ENCODE assay signal across 8 mouse cellular contexts in genomic region chr7:112316239-112316638, GRCm38 (mm10).
DNase-seq lines count a peak whose midpoint lies in the region; ATAC-seq and TF ChIP-seq lines count a peak whose summit lies in the region.

No protein-coding gene starts in this region.

- no peaks in the 10 kb centered on the region for H3K9me3 ChIP-seq in midbrain, embryonic 11.5 days (ENCODE audit: control insufficient read depth, low read length)

- no peak for ATAC-seq in midbrain, embryonic 11.5 days (ENCODE audit: low FRiP score)

- no peak overlapping the region for H3K9ac ChIP-seq in midbrain, embryonic 11.5 days (ENCODE audit: low read length)

- no peak overlapping the region for H3K4me3 ChIP-seq in C2C12 (ENCODE audit: insufficient read depth, poor library complexity, severe bottlenecking)
- no peak overlapping the region for H3K4me3 ChIP-seq in layer of hippocampus, adult 2 months
- H3K4me3 ChIP-seq in midbrain, embryonic 11.5 days (ENCODE audit: low read depth, low read length), result no peak overlapping the region

- no peak for TF ChIP-seq CTCF in C2C12 (IDR thresholded peaks at IDR 0.05; ENCODE audit: control insufficient read depth, insufficient read depth, insufficient read length)
- TF ChIP-seq CTCF in layer of hippocampus, adult 2 months (conservative IDR thresholded peaks at IDR 0.05), result no peak

- no peak overlapping the region for H3K4me2 ChIP-seq in midbrain, embryonic 11.5 days

- no peaks in the 10 kb centered on the region for H3K27me3 ChIP-seq in C2C12 (ENCODE audit: control insufficient read depth, insufficient read depth, insufficient read length)
- H3K27me3 ChIP-seq in midbrain, embryonic 11.5 days (ENCODE audit: control insufficient read depth, insufficient read depth, low read length), result no peaks in the 10 kb centered on the region

- no peaks in the 10 kb centered on the region for H3K4me1 ChIP-seq in midbrain, embryonic 11.5 days (ENCODE audit: control insufficient read depth, insufficient read depth, low read length)

- DNase-seq in adrenal gland, adult (ENCODE audit: inconsistent age in 2 of 2, low spot score in 1 of 2), result peak; percentile 80 to 83
- DNase-seq in adrenal gland, postnatal 4 days (ENCODE audit: low spot score in 2 of 2), result no peak
- DNase-seq in frontal cortex, postnatal 36 days (ENCODE audit: low spot score in 2 of 2), result peak; percentile 84
- peak; percentile 56 to 61 for DNase-seq in layer of hippocampus, adult 2 months (ENCODE audit: low spot score in 2 of 2)
- DNase-seq in right cerebral cortex, postnatal 10 days (ENCODE audit: low spot score in 2 of 2), result peak; percentile 71 to 78
- no peak for DNase-seq in midbrain, embryonic 11.5 days (ENCODE audit: low spot score, missing footprints)
- DNase-seq in urinary bladder, adult 2 months (ENCODE audit: low spot score), result no peak

- no peak overlapping the region for H3ac ChIP-seq in C2C12 (ENCODE audit: control insufficient read depth, insufficient read length, low read depth)

- H3K36me3 ChIP-seq in C2C12 (ENCODE audit: control insufficient read depth, insufficient read depth), result peaks cover 77% of the 10 kb centered on the region
- no peaks in the 10 kb centered on the region for H3K36me3 ChIP-seq in midbrain, embryonic 11.5 days (ENCODE audit: control insufficient read depth, insufficient read depth, low read length)

- peak overlapping the region; percentile 83 for H3K27ac ChIP-seq in layer of hippocampus, adult 2 months
- H3K27ac ChIP-seq in midbrain, embryonic 11.5 days (ENCODE audit: low read depth, low read length), result no peak overlapping the region

- H3K79me2 ChIP-seq in C2C12 (ENCODE audit: control insufficient read depth, insufficient read depth), result no peaks in the 10 kb centered on the region

- WGBS in midbrain, embryonic 11.5 days, result 65% methylated on average over 1 of the region's 1 CpGs

- H3K79me3 ChIP-seq in C2C12 (ENCODE audit: low read depth), result peaks cover 1% of the 10 kb centered on the region

TF ChIP-seq in C2C12, 6 proteins besides CTCF, POLR2A, EP300 and RAD21:
- TF ChIP-seq MYOD1 (IDR thresholded peaks at IDR 0.05; ENCODE audit: control insufficient read depth, insufficient read length, low read depth) (peak; percentile 58), MYOG (IDR thresholded peaks at IDR 0.05; ENCODE audit: control insufficient read depth, extremely low read depth, insufficient read length) (no peak), MAX (IDR thresholded peaks at IDR 0.05) (peak; percentile 63)

Comparison
In these comparisons a context has a peak if more than half of its experiments do, and no peak if none do; other contexts are left out.
1. DNase-seq: peak in adrenal gland, adult (2 of 2), frontal cortex, postnatal 36 days (2 of 2), layer of hippocampus, adult 2 months (2 of 2) and right cerebral cortex, postnatal 10 days (2 of 2); none in adrenal gland, postnatal 4 days (0 of 2), midbrain, embryonic 11.5 days (single experiment) and urinary bladder, adult 2 months (single experiment).